Mouse (Mus musculus) limb, embryonic 10.5 days (tissue): Measurements from ENCODE around the gene Best1. TPM values are rescaled to one million over a fixed set of nuclear protein-coding genes. Genes with fewer than 3 reads are reported as not detected.

ENCODE experiments used
- DNase-seq: peaks from one replicate; pipeline ENCODE4 v3.0.0-alpha.2; 2017; ENCODE audit warnings: low spot score
- H3K27ac ChIP-seq: fragments of 300-500 bp; sonication (generic); 2 replicates; pipeline ENCODE4 v1.5.1; 2016; ENCODE audit warnings: mild to moderate bottlenecking
- H3K27me3 ChIP-seq: fragments of 300-500 bp; sonication (generic); 2 replicates; pipeline ENCODE4 v1.6.1; 2016; ENCODE audit warnings: low read depth, mild to moderate bottlenecking; ENCODE audit not compliant: poor library complexity, severe bottlenecking
- H3K36me3 ChIP-seq: fragments of 300-500 bp; sonication (generic); 2 replicates; pipeline ENCODE4 v1.6.1; 2016; ENCODE audit warnings: mild to moderate bottlenecking, moderate library complexity
- H3K4me1 ChIP-seq: fragments of 300-500 bp; sonication (generic); 2 replicates; pipeline ENCODE4 v1.6.1; 2016
- H3K4me3 ChIP-seq: fragments of 300-500 bp; sonication (generic); 2 replicates; pipeline ENCODE4 v1.5.1; 2016; ENCODE audit warnings: mild to moderate bottlenecking, moderate library complexity
- H3K9me3 ChIP-seq: fragments of 300-500 bp; sonication (generic); replicated peaks from 2 replicates; pipeline ENCODE4 v1.6.1; 2016; ENCODE audit warnings: mild to moderate bottlenecking
- WGBS: fragments of 180-500 bp; shearing (Covaris S2); methylation state at CpG from one replicate; pipeline ENCODE4 v1.1.7; 2016; 5-methylcytosine and 5-hydroxymethylcytosine counted together
- polyA plus RNA-seq: library from polyadenylated mRNA; unstranded; fragments of >200 nt; fragmentation: Nextera tagmentation; extraction: Ambion mirVana; gene quantifications from 2 replicates; pipeline ENCODE4 v1.2.1, GENCODE M21; 2016

The Best1 gene
- polyA plus RNA-seq, 1 experiment from 2014 or later, result 2.3 TPM

- Histone ChIP-seq H3K27me3 (no peaks in the 10 kb centered on the region; the same call in 1 of the 2 replicates), H3K9me3 (no peaks in the 10 kb centered on the region), H3K27ac (peak overlapping the region; percentile 93), H3K4me3 (peak overlapping the region; percentile 72), H3K4me1 (peaks cover 79% of the 10 kb centered on the region), H3K36me3 (no peaks in the 10 kb centered on the region)
- DNase-seq, result peak; percentile 95
- 5% methylated on average over 44 of the region's 44 CpGs for WGBS
Observed at GRCm38 (mm10) chr19:10017637-10018526, 16.4 kb upstream of the Best1 start.

GRCm38 (mm10) chr19:10016151-10016550 is 14.7 kb upstream of the Best1 start:
- Histone ChIP-seq H3K4me1 (peaks cover 70% of the 10 kb centered on the region), H3K4me3 (peak overlapping the region; percentile 9), H3K36me3 (no peaks in the 10 kb centered on the region), H3K27ac (peak overlapping the region; percentile 93), H3K9me3 (no peaks in the 10 kb centered on the region), H3K27me3 (no peaks in the 10 kb centered on the region; the same call in 1 of the 2 replicates)
- 85% methylated on average over 4 of the region's 4 CpGs for WGBS
- DNase-seq, result no peak

- 80% methylated on average over 4 of the region's 4 CpGs for WGBS
- Histone ChIP-seq H3K36me3 (no peaks in the 10 kb centered on the region), H3K27ac (peak overlapping the region; percentile 93), H3K4me1 (peaks cover 72% of the 10 kb centered on the region), H3K27me3 (no peaks in the 10 kb centered on the region; the same call in 1 of the 2 replicates), H3K4me3 (peak overlapping the region; percentile 9; the same call in 1 of the 2 replicates), H3K9me3 (no peaks in the 10 kb centered on the region)
- DNase-seq, result no peak
Observed at GRCm38 (mm10) chr19:10015442-10015841, 14.0 kb upstream of the Best1 start.

GRCm38 (mm10) chr19:10014824-10015223 is 13.4 kb upstream of the Best1 start:
- DNase-seq, result no peak
- Histone ChIP-seq H3K27me3 (no peaks in the 10 kb centered on the region; the same call in 1 of the 2 replicates), H3K9me3 (no peaks in the 10 kb centered on the region), H3K36me3 (no peaks in the 10 kb centered on the region), H3K4me1 (peaks cover 72% of the 10 kb centered on the region), H3K27ac (peak overlapping the region; percentile 93), H3K4me3 (peak overlapping the region; percentile 8; the same call in 1 of the 2 replicates)
- 85% methylated on average over 13 of the region's 13 CpGs for WGBS

- no peaks in the 10 kb centered on the region for H3K9me3 ChIP-seq
- H3K27me3 ChIP-seq, result no peaks in the 10 kb centered on the region
- WGBS, result 2% methylated on average over 5 of the region's 5 CpGs
- peak overlapping the region; percentile 93 for H3K27ac ChIP-seq
- H3K36me3 ChIP-seq, result no peaks in the 10 kb centered on the region
- DNase-seq, result peak; percentile 90
- peaks cover 64% of the 10 kb centered on the region for H3K4me1 ChIP-seq
- peak overlapping the region; percentile 24; the same call in 1 of the 2 replicates for H3K4me3 ChIP-seq
Observed at GRCm38 (mm10) chr19:10013913-10014312, 12.5 kb upstream of the Best1 start.

GRCm38 (mm10) chr19:10013348-10013747 is 11.9 kb upstream of the Best1 start:
- H3K4me1 ChIP-seq, result peaks cover 58% of the 10 kb centered on the region
- 17% methylated on average over 3 of the region's 3 CpGs for WGBS
- H3K4me3 ChIP-seq, result peak overlapping the region; percentile 24
- H3K27me3 ChIP-seq, result no peaks in the 10 kb centered on the region
- H3K27ac ChIP-seq, result peak overlapping the region; percentile 93
- no peaks in the 10 kb centered on the region for H3K36me3 ChIP-seq
- no peaks in the 10 kb centered on the region for H3K9me3 ChIP-seq
- peak; percentile 57 for DNase-seq

GRCm38 (mm10) chr19:10012827-10013278 is 11.4 kb upstream of the Best1 start:
- Histone ChIP-seq H3K9me3 (no peaks in the 10 kb centered on the region), H3K27me3 (no peaks in the 10 kb centered on the region), H3K4me3 (peak overlapping the region; percentile 24), H3K4me1 (peaks cover 53% of the 10 kb centered on the region), H3K27ac (peak overlapping the region; percentile 93), H3K36me3 (no peaks in the 10 kb centered on the region)
- 10% methylated on average over 6 of the region's 6 CpGs for WGBS
- peak; percentile 81 for DNase-seq

- no peaks in the 10 kb centered on the region for H3K27me3 ChIP-seq
- DNase-seq, result no peak
- H3K4me1 ChIP-seq, result peaks cover 44% of the 10 kb centered on the region
- no peak overlapping the region for H3K4me3 ChIP-seq
- no peaks in the 10 kb centered on the region for H3K36me3 ChIP-seq
- H3K9me3 ChIP-seq, result no peaks in the 10 kb centered on the region
- H3K27ac ChIP-seq, result no peak overlapping the region
- WGBS, result 83% methylated on average over 1 of the region's 1 CpGs
Observed at GRCm38 (mm10) chr19:10011408-10011807, 10.0 kb upstream of the Best1 start.

GRCm38 (mm10) chr19:10003696-10004095 is 2.3 kb upstream of the Best1 start:
- DNase-seq, result no peak
- Histone ChIP-seq H3K27me3 (no peaks in the 10 kb centered on the region), H3K9me3 (0 out of 2 replicates have a peak, but pooled peaks cover 3% of the 10 kb centered on the region), H3K4me3 (no peak overlapping the region), H3K36me3 (no peaks in the 10 kb centered on the region), H3K27ac (no peak overlapping the region), H3K4me1 (no peaks in the 10 kb centered on the region)
- 91% methylated on average over 1 of the region's 1 CpGs for WGBS

- no peaks in the 10 kb centered on the region for H3K4me1 ChIP-seq
- H3K27me3 ChIP-seq, result no peaks in the 10 kb centered on the region
- no peak for DNase-seq
- H3K27ac ChIP-seq, result no peak overlapping the region
- H3K9me3 ChIP-seq, result 0 out of 2 replicates have a peak, but pooled peaks cover 3% of the 10 kb centered on the region
- no peak overlapping the region for H3K4me3 ChIP-seq
- no peaks in the 10 kb centered on the region for H3K36me3 ChIP-seq
- 29% methylated on average over 3 of the region's 3 CpGs for WGBS
Observed at GRCm38 (mm10) chr19:10000330-10000729, 1.1 kb downstream of the Best1 start.

- H3K27ac ChIP-seq, result no peak overlapping the region
- DNase-seq, result no peak
- no peak overlapping the region for H3K4me3 ChIP-seq
- H3K4me1 ChIP-seq, result no peaks in the 10 kb centered on the region
- H3K9me3 ChIP-seq, result 0 out of 2 replicates have a peak, but pooled peaks cover 3% of the 10 kb centered on the region
- H3K36me3 ChIP-seq, result no peaks in the 10 kb centered on the region
- no peaks in the 10 kb centered on the region for H3K27me3 ChIP-seq
- 73% methylated on average over 13 of the region's 13 CpGs for WGBS
Observed at GRCm38 (mm10) chr19:9998736-9999486, 2.5 kb downstream of the Best1 start.

GRCm38 (mm10) chr19:9998063-9998416 is 3.4 kb downstream of the Best1 start:
- Histone ChIP-seq H3K27ac (no peak overlapping the region), H3K27me3 (no peaks in the 10 kb centered on the region), H3K4me1 (peaks cover 3% of the 10 kb centered on the region), H3K9me3 (0 out of 2 replicates have a peak, but pooled peaks cover 3% of the 10 kb centered on the region), H3K36me3 (no peaks in the 10 kb centered on the region), H3K4me3 (no peak overlapping the region)
- no peak for DNase-seq
- 73% methylated on average over 2 of the region's 2 CpGs for WGBS
